Mouse (Mus musculus) frontal cortex, postnatal 25 days (tissue): ENCODE data around the gene BC052040.

ENCODE experiments used
- DNase-seq, 2 experiments: peaks; one replicate each; pipeline ENCODE4 v3.0.0; 2022; ENCODE audit warnings: low spot score in 2 of 2

BC052040 gene

DNA sequence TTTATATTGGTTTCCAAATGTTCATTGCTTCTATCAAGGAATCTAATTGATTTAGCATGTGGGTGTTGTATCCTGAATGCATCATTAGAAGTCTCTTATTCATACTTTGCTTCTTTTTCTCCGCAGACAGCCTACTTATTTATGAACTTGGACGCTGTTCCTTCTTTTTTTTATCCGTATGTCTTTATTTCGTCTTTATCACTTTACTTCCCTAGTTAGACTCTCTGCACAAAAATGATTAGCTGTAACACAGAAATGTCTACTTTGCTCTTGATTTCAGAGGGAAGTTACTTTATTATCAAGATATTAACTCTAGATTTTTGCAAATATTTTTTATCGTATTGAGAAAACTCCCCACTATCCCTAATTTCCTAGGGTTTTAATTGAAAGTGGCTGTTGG, 117.5 kb downstream of the BC052040 start:
- DNase-seq, result no peak

- no peak for DNase-seq
Measured at GRCm38 (mm10) chr2:115702610-115703009, 121.1 kb downstream of the BC052040 start.

DNA sequence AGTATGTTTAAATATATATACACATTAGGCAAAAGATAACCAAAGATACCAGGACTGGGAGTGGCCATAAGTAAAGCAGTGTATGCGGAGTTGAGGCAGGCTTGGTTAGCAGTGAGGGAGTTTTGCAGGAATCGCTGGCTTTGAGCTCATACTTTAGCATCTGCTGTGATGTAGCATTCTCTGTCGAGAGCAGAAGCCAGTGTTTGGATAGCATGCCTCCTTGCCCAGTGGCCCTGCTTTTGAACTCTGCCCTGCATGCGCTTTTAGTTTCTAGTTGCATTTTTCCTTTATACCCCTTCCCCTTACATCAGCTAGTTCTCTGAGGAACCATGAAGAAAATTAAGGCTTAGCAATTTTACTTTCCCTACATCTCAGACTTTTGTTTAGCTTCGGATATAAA, 136.0 kb downstream of the BC052040 start:
- DNase-seq, result no peak

- DNase-seq, result no peak
Measured at GRCm38 (mm10) chr2:115717980-115718379, 136.5 kb downstream of the BC052040 start.

DNA sequence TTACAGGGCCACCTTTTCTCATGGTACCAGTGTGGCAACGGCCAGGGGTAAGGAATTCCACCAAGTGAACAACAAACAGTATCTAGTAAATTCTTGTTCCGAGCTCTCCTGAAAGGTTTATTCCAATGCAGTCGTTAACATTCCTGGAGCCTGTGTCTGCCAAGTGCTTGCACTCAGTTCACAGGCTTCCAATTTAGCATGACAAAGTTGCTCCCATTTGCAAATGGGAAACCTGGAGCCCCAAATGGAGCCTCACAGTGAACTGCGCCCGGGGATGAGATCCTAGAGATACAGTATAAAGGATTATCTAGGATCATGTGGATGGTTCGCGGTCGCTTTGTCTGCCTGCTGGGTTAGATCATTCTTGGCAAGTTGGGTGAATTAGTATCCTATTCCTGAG, 141.9 kb downstream of the BC052040 start:
- no peak for DNase-seq

GRCm38 (mm10) chr2:115724216-115724615, 142.7 kb downstream of the BC052040 start:
- DNase-seq, result no peak

- no peak for DNase-seq
Measured at GRCm38 (mm10) chr2:115724726-115725125, 143.2 kb downstream of the BC052040 start.

- no peak for DNase-seq
Measured at GRCm38 (mm10) chr2:115725503-115725902, 144.0 kb downstream of the BC052040 start.

DNA sequence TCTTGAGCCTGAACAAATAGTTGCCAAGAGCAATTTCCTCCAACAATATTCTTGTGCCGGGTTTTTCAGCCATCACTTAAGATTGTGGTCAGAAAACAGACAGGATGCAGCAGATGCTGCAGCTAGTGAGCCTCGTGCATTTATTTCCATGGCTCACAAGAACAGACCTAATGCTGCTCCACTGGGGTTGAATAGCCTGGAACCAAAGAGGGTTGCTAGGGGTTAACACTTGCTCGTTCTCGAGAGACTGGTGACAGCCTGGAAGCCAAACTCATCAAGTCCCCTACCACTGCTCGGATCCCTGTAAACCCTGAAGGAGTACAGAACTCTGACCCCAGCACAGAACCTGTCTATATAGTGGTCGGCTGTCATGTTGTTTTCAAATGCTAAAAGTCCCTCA, 144.4 kb downstream of the BC052040 start:
- DNase-seq, result no peak

DNA sequence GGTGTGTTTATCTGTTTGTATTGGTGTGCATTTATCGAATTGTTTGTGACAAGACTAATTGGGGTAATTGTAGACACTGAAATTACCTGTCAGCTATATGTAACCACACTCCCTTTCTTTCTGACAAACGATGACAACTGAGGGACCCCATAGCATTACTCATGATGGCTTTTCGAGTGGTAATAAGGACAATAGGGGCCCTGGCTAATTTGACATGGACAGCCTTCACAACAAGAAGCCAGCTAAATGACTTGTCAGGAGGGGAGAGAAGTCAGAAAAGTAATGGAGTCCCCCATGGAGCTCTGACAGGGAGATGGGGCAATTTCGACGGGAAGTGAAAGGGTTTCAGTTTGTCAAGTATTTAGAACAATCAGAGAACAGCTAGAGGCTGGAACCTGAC, 145.3 kb downstream of the BC052040 start:
- no peak for DNase-seq

- DNase-seq, result no peak
Measured at GRCm38 (mm10) chr2:115728627-115729026, 147.1 kb downstream of the BC052040 start.

DNA sequence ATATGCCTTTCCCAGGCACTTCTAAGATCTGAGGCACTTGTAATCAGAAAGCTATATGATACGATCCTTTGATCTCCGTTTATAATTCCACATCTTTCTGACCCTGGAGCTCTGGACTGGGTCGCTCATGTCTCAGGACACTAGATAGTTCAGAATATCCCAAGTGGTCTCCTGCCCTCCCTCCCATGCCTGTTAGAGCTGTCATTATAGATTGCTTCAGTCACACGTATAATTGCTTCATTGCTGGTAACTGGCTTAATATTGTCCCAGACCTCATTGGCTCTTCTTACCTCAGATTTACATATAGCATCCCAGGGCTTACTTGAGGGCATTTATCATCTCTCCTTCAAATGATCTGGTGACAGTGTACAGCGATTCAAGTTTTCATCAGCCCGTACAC, 149.0 kb downstream of the BC052040 start:
- no peak for DNase-seq

DNA sequence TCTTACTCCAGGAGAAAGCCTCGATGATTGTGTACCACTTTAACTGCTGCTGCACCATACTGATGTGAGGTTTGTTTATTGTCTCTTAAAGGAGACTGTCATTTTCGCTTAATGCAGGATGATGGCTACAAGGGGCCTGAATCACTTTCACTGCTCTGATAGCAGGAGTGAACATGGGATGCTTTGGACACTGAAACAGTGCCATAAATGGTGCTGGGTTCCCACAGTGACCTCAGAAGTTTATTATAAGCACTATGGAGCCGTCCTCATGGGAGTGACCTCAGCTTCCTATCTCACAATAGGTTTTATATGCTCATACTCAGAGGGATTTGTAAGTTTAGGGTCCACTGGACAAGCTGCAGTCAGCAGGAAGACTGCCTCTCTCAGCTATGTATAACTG, 149.7 kb downstream of the BC052040 start:
- no peak for DNase-seq

DNA sequence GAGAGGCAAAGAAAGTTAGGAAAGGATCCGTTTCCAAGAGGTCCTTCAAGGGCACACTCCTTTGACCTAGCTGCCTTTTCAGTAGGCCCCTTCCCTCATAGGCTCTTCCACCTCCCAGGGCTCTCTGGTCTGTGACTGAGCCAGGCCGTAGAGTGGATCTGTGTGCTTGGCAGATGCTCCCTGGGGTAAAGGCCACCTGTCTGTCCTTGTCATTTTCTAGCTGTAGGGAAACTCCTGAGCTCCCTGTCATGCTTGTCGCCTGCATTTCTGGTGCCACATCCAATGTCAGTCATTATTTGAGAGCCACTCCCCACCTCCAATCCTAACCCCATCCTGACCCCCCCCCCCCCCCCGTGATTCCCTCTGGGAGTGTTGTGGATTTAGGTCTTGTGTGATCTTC, 151.1 kb downstream of the BC052040 start:
- DNase-seq, result no peak

DNA sequence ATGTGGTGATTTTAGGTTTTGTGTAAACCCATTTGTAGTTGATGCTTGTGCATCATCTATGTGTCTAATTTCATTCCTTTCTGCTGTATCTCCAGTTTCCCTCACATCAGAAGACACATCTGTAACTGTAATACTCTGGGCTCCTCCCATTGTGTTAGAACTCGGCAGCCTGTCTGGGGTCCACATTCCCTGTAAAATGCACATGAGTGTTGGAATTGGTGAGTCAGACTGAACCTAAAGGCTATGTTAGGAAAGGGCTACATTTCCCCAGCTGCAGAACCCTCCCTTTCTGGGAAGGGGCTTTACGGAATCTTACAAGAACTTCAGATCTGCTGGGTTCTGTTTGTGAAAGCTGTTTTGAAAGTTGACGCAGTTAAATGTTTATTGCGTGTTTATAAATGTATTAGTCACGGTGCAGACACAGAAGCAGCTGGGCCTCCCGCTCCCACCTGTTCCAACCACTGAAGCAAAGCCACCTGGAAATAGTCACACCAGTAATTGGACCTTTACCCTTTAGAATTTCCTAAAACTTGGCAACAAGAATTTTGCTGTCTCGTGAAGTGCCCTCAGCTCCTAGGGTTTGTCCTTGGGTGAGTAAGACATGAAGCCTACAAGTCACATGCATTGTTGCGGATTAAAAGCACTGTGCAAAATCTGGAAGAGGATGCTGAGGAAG, 151.6 kb downstream of the BC052040 start:
- DNase-seq, result no peak

DNA sequence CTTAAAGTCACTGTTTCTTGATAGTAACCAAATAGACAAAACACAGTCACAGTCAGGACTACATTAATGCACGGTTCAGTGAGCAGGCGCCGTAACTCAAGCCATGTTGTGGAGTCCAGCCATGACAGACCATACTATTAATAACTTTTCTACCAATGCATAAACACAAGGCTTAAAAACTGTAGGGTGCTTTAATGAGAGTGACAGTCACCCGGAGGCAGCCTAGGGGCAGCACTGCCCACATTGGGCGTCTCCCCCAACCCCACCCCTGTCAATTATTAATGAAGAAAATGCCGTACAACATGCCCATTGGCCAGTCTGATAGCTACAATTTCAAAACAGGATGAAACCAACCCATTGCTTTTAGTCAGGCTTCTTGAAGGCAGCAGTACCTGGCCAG, 153.3 kb downstream of the BC052040 start:
- DNase-seq, result no peak

GRCm38 (mm10) chr2:115736416-115736815, 154.9 kb downstream of the BC052040 start:
- DNase-seq, result no peak

- no peak for DNase-seq
Measured at GRCm38 (mm10) chr2:115737966-115738365, 156.4 kb downstream of the BC052040 start.

DNA sequence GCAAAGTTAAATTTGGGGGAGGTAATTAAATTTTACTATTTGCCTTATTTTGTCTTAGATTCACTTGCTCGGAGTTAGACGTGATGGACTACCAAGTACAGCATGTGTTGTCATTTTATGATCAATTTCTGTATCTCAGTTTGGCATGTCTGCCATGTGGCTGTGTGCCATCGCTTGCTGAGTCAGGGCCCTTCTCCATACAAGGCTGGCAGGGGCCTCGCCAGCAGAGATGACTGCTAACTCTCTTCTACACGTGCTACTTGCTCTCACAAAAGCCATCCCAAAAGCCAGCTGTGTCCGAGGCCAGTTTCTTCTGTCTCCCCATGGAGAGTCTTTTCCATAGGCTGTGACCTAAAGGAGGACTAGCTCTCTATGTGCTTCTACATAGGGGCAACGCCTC, 160.5 kb downstream of the BC052040 start:
- DNase-seq, result no peak

GRCm38 (mm10) chr2:115747639-115748038, 166.1 kb downstream of the BC052040 start:
- no peak for DNase-seq

GRCm38 (mm10) chr2:115751177-115751576, 169.7 kb downstream of the BC052040 start:
- DNase-seq, result no peak

DNA sequence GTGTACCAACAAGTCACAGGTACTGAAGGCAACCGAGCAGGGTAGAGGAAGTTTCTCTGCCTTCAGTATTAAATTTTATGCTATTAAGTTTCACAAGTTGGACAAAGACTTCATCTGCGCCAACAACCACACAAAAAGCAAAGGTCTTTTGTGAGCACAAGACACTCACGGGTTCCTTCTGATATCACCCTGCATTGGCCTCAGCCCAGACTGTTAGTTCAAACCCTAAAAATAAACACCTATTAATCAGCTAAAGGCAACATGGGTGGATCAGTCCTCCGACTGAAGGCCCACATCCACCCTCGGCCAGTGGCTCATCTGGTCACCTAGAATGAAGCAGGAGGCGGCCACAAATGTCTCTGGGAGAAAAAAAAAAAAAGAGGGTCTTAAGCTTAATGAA, 176.2 kb downstream of the BC052040 start:
- DNase-seq, result no peak

GRCm38 (mm10) chr2:115758542-115758941, 177.0 kb downstream of the BC052040 start:
- DNase-seq, result no peak

DNA sequence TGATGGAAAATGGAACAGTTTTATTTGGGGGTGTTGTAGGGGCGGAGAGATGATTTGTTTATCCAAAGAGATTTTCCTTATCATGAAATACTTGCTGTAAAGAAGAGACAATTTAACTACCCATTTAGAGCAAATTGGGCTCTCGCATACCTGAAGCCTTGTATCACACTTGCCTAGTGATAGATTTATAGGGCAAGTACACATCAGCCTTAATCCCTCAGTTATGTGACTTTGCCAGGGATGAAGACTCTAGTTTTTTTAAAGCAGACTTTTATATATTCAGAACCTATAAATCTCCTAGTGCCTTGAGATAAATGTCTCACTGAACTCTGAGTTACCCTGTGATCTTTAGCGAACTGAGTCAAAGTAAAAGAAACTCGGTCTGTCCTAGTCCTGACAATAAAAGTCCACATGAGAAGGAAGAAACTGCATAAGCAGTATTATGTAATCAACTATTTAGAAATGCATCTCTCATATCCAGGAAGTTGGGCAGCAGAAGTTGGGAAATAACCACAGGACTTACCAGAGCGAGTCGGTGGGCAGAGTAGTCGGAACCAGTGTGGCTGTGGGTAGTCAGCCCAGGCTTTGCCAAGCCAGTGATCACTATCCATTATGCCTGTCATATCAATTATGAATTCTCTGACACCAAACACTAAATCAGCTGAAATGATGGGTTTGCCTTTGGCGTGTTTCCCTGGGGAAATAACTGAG, 183.2 kb downstream of the BC052040 start:
- no peak for DNase-seq
